Mouse (Mus musculus) MEL-GATA-1-ER (cell line): ENCODE data around the gene Satb1.

Experiments
- DNase-seq: peaks from one replicate; pipeline ENCODE4 v3.0.0-alpha.2; 2012; ENCODE audit warnings: low read depth; ENCODE audit errors: extremely low read depth

Gene Satb1

DNA sequence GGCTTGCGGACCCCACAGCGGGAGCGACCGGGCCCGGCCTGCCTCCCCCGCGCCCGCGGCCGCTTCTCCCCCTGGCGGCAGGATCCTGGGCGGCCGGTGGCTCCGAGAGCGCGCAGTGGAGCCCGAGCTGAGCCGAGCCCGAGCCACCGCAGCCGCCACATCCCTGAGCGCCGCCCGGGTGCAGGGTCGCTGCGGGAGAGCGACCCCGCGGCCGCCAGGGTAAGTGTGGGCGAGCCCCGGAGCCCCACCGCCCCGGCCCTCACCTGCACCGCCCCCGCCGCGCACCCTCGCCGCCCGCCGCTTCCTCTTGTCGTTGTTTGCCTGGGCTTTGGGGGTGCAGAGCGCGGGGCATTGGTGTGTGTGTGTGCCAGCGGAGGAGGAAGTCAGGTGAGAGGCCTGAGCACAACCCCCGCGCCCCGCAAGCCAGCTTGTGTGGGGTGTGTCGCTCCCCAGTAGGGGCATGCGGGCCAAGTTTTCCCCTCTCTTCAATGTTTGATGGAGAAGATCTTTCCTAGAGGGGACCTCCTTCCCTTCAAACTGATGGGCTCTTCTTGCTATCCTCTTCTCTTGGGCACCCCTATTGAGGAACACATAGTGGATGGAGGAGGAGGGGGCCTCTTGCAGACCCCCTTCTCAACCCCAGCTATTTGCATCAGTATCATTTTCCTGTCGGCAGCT is at the start of gene Satb1:
TSS of gene Satb1 (minus strand) at position 391 of the 678 bp plus-strand sequence.
- DNase-seq, result no peak

- DNase-seq, result no peak
Observed at GRCm38 (mm10) chr17:51882566-51882965, 49.5 kb upstream of the Satb1 start.

DNA sequence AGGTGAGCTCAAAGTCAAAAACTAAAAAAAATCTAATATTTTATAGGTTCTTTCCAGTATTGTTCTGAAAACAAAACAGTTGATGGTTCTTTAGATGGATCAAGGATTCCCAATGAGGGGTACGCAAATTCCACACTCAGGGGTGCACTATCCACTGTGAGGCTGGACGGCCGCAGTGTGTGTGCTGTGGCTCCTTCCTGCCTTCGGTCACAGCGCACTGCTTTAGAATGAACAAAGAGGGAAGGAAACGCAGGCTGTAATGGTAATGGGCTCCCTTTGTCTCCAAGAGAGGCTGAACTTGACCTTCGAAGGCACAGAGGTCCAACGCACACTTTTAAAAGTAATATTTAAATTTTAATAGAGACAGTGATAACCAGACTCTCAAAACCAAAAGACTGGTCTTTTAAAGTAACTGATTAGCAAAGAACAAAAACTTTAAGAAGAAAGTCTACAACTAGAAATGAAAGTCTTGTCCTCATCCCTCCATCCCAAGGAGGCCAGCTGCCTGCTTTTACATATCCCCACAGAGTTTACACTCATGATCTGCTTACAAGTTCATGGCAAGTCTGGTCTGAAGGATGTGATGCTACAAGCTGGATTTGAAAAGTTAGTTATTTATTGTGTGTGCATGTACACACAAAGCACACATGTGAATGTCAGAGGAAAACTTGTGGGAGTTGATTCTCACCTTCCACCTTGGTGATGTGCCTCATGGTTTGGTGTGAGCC is 48.0 kb upstream of the Satb1 start:
- DNase-seq, result no peak

- no peak for DNase-seq
Observed at GRCm38 (mm10) chr17:51880221-51880620, 47.1 kb upstream of the Satb1 start.

- DNase-seq, result no peak
Observed at GRCm38 (mm10) chr17:51879736-51880135, 46.6 kb upstream of the Satb1 start.

DNA sequence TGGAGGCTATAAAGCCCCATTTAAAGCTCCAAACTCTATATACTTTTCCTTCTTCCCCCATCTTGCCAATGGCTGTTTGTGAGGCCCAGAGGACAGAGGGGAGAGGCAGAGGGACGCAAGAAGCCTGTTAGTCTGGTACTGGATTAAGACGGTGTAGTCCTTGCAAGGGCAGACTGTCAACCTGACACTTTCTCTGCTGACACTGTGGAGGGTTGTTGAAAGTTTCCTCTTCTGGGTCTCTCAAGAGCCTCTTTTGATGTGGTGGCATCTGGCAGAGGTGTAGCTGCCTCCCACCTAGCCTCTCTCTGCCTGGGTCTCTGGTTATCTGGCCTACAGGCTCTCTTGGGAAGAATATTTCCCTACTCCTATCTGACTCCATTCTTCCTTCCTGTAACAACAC is 46.1 kb upstream of the Satb1 start:
- no peak for DNase-seq

DNA sequence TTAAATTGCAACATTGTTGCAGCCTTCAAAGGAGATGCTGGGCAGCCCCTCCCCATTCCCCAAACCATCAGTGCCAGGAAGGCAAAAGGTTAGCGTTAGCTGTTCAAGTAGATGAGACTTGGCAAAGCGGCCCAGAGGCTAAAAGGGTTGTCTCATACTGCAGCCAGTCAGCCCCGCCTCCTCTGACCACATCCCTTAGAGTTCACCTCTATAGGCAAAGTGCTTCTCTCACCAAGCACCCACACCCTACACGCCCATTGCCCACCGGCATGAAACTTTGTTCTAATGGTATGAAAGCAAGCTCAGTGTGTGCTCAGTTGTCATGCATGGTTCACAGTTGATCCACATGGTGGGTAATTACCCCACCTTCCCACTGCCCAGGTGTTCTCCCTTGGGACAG is 43.4 kb upstream of the Satb1 start:
- DNase-seq, result no peak

DNA sequence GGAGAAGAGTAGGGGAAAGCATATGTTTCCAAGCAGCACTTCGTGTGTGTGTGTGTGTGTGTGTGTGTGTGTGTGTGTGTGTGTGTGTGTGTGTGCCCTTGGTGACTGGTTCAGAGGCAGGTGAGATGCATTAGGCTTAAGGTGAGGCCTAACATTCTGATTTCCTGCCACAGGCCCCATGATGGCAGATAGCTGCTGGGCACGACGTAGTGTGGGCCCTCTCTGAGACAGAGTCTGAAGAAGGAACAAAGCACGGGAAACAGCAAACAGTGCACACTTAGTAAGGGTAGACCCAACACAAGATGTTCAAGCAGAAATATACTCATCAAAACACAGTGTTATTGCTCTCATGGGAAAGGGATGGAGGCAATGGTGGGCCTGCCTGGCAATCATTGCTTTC is 24.5 kb upstream of the Satb1 start:
- DNase-seq, result no peak

DNA sequence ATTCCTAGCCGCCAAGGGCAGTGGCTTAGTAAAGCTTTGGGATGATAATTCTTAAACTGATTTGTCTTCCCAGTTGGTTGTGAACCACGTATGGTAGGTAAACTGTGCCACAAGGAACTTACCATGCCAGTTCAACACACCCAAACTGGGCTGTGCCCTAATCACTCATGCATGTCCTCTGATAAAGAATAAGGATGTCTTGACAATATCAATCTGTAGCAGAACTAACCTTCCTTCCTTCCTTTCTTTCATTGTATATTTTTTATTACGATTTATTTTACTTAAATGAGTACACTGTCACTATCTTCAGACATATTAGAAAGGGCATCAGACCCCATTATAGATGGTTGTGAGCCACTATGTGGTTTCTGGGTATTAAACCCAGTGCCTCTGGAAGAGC is 23.2 kb upstream of the Satb1 start:
- no peak for DNase-seq

DNA sequence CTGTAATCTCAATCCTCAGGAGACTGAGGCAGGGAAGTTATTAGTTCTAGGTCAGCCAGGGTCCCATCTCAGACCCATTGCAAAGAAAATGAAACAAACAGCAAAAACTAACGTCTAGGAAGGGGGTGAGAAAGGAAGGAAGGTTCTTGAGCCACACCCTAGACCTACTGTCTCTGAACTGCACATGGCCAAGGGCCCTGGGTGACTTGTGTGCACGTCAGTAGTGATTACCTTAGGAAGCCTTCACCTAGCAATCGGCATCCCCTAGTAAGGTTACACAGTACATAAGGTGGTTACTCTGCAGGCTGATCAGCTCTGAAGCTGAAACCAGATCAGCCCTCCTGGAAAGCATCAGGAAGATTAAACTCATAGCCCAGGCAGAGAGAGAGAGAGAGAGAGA is 22.2 kb upstream of the Satb1 start:
- no peak for DNase-seq

DNA sequence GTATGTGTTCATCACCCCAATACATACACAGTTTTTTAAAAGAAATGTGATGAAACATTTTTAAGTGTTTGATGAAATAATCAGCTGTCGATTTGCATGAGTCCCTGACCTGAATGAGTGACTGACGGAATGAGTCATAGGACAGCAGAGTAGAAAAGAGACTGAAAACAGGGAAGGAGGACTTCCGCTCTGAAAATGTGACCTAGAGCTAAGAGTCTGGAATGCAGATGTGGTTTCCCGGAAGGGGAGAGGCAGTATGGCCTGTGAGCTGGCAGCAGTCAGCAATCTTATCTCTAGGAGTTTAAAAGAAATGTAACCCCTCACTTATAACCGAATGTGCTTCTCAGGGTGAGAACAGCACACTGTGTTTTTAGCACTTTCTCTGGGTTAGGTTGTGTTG is 20.9 kb upstream of the Satb1 start:
- no peak for DNase-seq

DNA sequence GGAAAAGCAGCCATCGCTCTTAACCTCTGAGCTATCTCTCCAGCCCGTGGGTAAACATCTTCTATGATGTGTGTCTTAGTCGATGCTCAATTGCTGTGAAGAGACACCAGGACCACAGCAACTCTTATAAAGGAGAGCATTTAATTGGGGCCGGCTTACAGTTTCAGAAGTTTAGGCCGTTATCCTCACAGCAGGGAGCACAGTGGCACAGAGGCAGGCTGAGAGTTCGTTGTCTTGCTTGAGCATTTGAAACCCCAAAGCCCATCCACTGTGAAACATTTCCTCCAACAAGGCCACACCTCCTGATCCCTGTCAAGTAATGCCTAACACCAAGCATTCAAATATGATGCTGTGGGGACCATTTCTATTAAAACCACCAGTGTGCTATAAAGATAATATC is 7.5 kb upstream of the Satb1 start:
- DNase-seq, result no peak

GRCm38 (mm10) chr17:51839484-51839883 is 6.4 kb upstream of the Satb1 start:
- DNase-seq, result no peak

DNA sequence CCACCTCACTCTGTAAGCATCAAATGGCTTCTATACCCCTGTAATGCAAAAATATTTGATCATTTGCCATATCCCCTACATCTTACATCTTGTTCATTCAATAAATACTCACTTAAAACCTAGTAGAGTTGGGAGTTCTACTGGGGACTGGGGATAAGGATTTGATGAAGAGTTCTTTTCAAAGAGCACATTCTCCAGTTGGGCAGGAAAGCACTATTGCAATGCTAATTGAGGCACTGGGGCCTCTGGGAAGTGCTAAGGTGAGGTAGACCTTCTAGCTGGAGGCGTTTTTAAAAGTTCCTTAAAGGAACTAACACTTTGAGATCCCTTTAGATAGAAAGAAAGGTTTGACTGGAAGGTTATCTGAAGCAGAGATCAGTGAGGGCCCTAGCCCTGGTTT is 3.8 kb upstream of the Satb1 start:
- DNase-seq, result no peak

- no peak for DNase-seq
Observed at GRCm38 (mm10) chr17:51836243-51836642, 3.2 kb upstream of the Satb1 start.

DNA sequence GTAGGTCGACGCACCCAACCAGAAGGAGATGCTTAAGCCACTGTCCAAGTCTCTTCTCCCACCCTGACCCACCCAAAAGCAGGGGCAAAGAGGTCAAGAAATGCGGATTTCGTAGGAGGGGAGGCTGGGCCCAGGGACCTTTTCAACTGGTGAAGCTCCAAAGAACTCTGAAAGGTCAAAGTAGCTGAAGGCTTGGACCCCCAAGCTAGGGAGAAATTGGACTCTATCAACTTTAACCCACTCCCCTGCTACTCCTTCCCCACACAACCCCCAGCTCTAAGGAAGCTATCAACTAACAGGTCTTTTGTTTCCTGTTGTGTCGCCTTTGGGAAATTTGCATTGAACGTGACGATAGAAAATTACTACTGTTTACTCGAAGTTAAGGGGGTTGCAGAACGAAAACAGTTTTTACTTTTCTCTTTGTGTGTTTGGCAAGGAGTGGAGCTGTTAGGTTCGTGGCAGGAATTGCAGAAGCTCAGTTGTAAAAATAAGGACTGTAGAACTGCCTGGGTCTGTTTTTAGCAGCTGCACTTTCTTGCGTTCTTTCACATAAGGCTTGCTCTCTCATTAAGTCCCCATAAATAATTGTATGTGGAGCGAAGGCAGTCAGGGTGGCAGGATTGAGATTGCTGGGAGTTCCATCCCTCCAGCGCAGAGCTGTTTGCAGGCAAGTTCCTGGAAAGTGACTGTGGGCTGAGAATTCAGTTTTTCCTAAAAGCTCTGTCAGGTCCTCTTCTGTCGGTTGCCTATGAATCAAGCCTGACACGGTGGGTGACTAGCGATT is 680 bp upstream of the Satb1 start:
- DNase-seq, result no peak

DNA sequence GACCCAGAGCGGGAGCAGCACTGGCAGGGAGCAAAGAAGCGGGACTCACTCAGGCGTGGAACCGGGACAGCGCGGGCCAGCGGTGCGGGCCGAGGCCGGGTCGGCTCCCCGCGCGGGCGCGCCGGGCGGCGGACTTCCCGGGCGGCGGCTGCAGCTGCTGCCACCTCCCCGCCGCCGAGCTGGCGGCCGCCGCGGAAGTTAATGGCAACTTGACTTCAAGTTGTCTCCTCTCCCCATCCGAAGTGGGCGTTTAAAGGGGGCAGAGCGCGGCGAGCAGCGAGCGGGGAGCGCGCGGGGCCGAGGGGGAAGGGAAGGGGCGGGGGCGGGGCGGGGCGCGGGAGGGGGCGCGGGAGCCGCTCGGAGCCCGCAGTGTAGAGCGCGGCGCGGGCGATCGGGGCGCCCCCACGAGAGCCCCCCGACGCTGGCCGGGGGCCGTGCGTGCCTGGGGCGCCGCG is 642 bp downstream of the Satb1 start:
- DNase-seq, result no peak

- no peak for DNase-seq
Observed at GRCm38 (mm10) chr17:51831702-51832420, 1.2 kb downstream of the Satb1 start.

- no peak for DNase-seq
Observed at GRCm38 (mm10) chr17:51831121-51831701, 1.9 kb downstream of the Satb1 start.

GRCm38 (mm10) chr17:51829436-51829835 is 3.7 kb downstream of the Satb1 start:
- no peak for DNase-seq

DNA sequence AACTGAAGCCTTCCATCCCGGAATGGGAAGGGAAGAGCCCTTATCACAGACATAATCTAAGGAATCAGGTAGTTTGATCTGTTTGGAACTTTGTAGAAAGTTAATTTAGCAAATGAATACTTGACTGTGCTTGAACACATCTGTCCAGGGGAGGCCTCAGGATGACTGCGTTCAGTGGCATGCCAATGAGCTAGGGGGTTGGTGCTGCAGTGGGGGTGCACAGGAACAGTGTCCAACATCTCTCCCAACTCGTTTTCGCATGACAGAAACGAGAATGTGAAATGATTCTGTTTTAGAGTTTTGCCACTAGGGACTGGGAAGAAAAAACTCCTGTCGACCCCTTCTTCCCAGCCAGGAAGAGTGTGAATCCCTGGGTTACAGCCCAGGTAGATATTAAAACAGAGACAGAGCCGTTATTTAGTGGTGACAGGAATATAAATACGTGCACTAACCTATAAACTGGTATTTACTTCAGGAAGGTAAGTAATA is 5.1 kb downstream of the Satb1 start:
- DNase-seq, result no peak
